Mouse (Mus musculus) lung, adult 2 months (tissue): ENCODE data around the gene Mrps16.

ENCODE experiments used
- CTCF ChIP-seq: fragments of 200-500 bp; IDR thresholded peaks from 2 replicates; pipeline ENCODE4 v1.5.1; 2011; ENCODE audit warnings: mild to moderate bottlenecking, low read length, control low read depth; ENCODE audit not compliant: insufficient read depth
- POLR2A ChIP-seq: fragments of 200-500 bp; IDR thresholded peaks from 2 replicates; pipeline ENCODE4 v1.6.1; 2011; ENCODE audit warnings: low read depth, mild to moderate bottlenecking, control low read depth, low read length, borderline replicate concordance; ENCODE audit errors: extremely low read depth

GRCm38 (mm10) chr14:20393205-20393913 lies at the start of gene Mrps16:
- TF ChIP-seq CTCF (peak; percentile 42; the same call in 1 of the 2 replicates), POLR2A (peak; percentile 66)
